Mouse (Mus musculus): ENCODE results near the gene Arid1b.

- TF ChIP-seq FLI1 (IDR thresholded peaks at IDR 0.05; ENCODE audit: low read length) (no peak), GATA1 (IDR thresholded peaks at IDR 0.05; ENCODE audit: borderline replicate concordance, low read length) (no peak)
These were observed 182.2 kb downstream of the Arid1b start for GRCm38 (mm10) chr17:5176315-5176714.

Measured in megakaryocyte, embryonic 14.5 days (primary cell).